Mouse (Mus musculus) small intestine, adult 2 months (tissue): Measurements from ENCODE around the gene Lat2. TPM values are rescaled to one million over a fixed set of nuclear protein-coding genes. Genes with fewer than 3 reads are reported as not detected.

ENCODE experiments used
- H3K27ac ChIP-seq: fragments of 200-500 bp; 2 replicates; pipeline ENCODE4 v1.5.1; 2012; ENCODE audit warnings: low read depth, low read length, control low read depth, inconsistent platforms; ENCODE audit not compliant: insufficient read depth
- H3K27me3 ChIP-seq: fragments of 200-500 bp; 2 replicates; pipeline ENCODE4 v1.6.1; 2012; ENCODE audit warnings: mild to moderate bottlenecking, moderate library complexity, low read length, inconsistent platforms; ENCODE audit not compliant: control insufficient read depth, insufficient read depth
- H3K36me3 ChIP-seq: fragments of 200-500 bp; 2 replicates; pipeline ENCODE4 v1.6.1; 2012; ENCODE audit warnings: mild to moderate bottlenecking, low read length, control low read depth, inconsistent platforms; ENCODE audit not compliant: control insufficient read depth, insufficient read depth
- H3K4me1 ChIP-seq: fragments of 200-500 bp; 2 replicates; pipeline ENCODE4 v1.6.1; 2012; ENCODE audit warnings: low read length, inconsistent platforms, mixed read lengths; ENCODE audit not compliant: control insufficient read depth, insufficient read depth, insufficient read length
- H3K4me3 ChIP-seq: fragments of 200-500 bp; 2 replicates; pipeline ENCODE4 v1.5.1; 2012; ENCODE audit warnings: low read depth, mild to moderate bottlenecking, control low read depth, inconsistent platforms, low read length, moderate library complexity
- CTCF ChIP-seq: fragments of 200-500 bp; IDR thresholded peaks from 2 replicates; pipeline ENCODE4 v1.5.1; 2012; ENCODE audit warnings: low read depth, mild to moderate bottlenecking, control low read depth, inconsistent platforms, low read length, moderate library complexity, mixed read lengths; ENCODE audit not compliant: insufficient replicate concordance, insufficient read length; ENCODE audit errors: extremely low read depth
- POLR2A ChIP-seq: fragments of 200-500 bp; IDR thresholded peaks from 2 replicates; pipeline ENCODE4 v1.6.1; 2012; ENCODE audit warnings: low read depth, mild to moderate bottlenecking, control low read depth, inconsistent platforms, low read length, moderate library complexity
- WGBS: fragments of 180-500 bp; shearing (Covaris S2); methylation state at CpG from one replicate; pipeline ENCODE4 v1.1.7; 2018; 5-methylcytosine and 5-hydroxymethylcytosine counted together
- polyA plus RNA-seq: library from polyadenylated mRNA; depleted of rRNA; stranded (reverse); fragments of >200 nt; gene quantifications from 2 replicates; pipeline ENCODE4 v1.2.3, GENCODE M21; 2012

Gene Lat2
- polyA plus RNA-seq, 1 experiment = 6.9 TPM

- Histone ChIP-seq H3K27me3 (no peaks in the 10 kb centered on the region), H3K27ac (peak overlapping the region; percentile 68), H3K4me1 (peaks cover 14% of the 10 kb centered on the region), H3K36me3 (no peaks in the 10 kb centered on the region), H3K4me3 (peak overlapping the region; percentile 1; the same call in 1 of the 2 replicates)
- TF ChIP-seq CTCF (no peak), POLR2A (no peak)
- 18% methylated on average over 10 of the region's 10 CpGs for WGBS
Measured at GRCm38 (mm10) chr5:134572508-134573214, 42.2 kb downstream of the Lat2 start.

- Histone ChIP-seq H3K27ac (peak overlapping the region; percentile 68), H3K27me3 (no peaks in the 10 kb centered on the region), H3K4me3 (peak overlapping the region; percentile 56), H3K36me3 (no peaks in the 10 kb centered on the region), H3K4me1 (peaks cover 14% of the 10 kb centered on the region)
- TF ChIP-seq CTCF (no peak; the same call in 1 of the 2 replicates), POLR2A (0 out of 2 replicates have a peak, but pooled peaks have one; percentile 8)
- under 1% methylated on average over 23 of the region's 23 CpGs for WGBS
Measured at GRCm38 (mm10) chr5:134571730-134572507, 42.9 kb downstream of the Lat2 start.

DNA sequence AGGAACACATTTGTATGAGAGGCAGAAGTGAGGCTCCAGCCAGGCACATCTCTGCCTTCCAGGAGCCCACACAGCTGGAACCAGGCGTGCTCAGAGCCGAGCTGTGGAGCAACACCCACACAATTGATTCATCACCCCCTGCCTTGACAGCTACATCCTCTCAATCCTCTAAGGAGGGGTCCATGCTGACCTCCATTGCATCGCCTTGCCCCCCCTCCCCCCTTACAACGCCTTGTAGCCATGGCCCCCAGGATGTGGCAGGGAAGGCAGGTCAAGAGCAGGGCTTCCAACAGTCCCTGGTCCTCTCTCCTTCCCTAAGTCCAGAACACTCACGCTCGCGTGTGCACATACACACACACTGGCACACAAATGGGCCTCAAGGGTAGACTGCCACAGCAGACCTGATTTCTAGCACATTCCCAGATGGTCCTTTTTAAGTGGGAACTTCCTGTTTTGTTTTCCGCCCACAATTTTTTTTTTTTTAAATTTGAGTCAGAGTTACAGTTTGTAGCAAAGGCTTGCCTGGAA lies 45.8 kb downstream of the Lat2 start:
- no peaks in the 10 kb centered on the region for H3K36me3 ChIP-seq
- H3K27ac ChIP-seq = peak overlapping the region; percentile 16
- whole genome bisulfite sequencing = 73% methylated on average over 8 of the region's 8 CpGs

DNA sequence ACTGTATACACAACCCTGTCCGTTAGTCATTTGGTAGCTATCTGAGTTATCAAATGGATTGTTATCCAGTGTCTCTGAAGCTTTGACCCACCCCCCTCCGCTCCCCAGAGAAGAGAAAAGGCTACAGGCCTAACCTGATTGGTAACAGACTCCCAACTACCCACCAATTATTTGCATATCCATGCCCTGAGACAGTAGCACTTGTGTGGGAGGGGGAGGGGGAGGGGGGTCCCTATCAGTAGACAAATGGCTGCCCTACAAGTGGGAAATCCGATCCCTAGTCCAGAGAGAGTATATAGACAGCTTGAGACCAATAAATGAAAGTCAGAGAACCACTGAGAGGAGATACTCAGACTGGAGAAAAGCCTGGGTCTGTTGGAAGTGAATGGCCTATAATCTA lies 46.8 kb downstream of the Lat2 start:
- peaks cover 20% of the 10 kb centered on the region for H3K4me1 ChIP-seq
- no peaks in the 10 kb centered on the region for H3K27me3 ChIP-seq
- no peak overlapping the region for H3K4me3 ChIP-seq
- no peaks in the 10 kb centered on the region for H3K36me3 ChIP-seq
- no peak overlapping the region for H3K27ac ChIP-seq
- TF ChIP-seq CTCF = no peak
- no peak for TF ChIP-seq POLR2A
- WGBS = 89% methylated on average over 3 of the region's 3 CpGs

More for the DNA sequence above, 45.8 kb downstream of the Lat2 start:
- Histone ChIP-seq H3K4me1 (peaks cover 14% of the 10 kb centered on the region), H3K27me3 (no peaks in the 10 kb centered on the region), H3K4me3 (no peak overlapping the region)
- TF ChIP-seq CTCF (no peak), POLR2A (no peak)

- H3K36me3 ChIP-seq = no peaks in the 10 kb centered on the region
- 67% methylated on average over 4 of the region's 4 CpGs for WGBS
- H3K27ac ChIP-seq = no peak overlapping the region
- no peak for TF ChIP-seq POLR2A
- H3K4me3 ChIP-seq = no peak overlapping the region
- H3K4me1 ChIP-seq = peaks cover 15% of the 10 kb centered on the region
- no peaks in the 10 kb centered on the region for H3K27me3 ChIP-seq
Measured at GRCm38 (mm10) chr5:134567445-134567844, 47.4 kb downstream of the Lat2 start.

- no peak for TF ChIP-seq CTCF
- TF ChIP-seq POLR2A = no peak
- no peaks in the 10 kb centered on the region for H3K27me3 ChIP-seq
- H3K4me3 ChIP-seq = no peak overlapping the region
- H3K4me1 ChIP-seq = peaks cover 11% of the 10 kb centered on the region
- WGBS = 86% methylated on average over 6 of the region's 6 CpGs
- H3K36me3 ChIP-seq = no peaks in the 10 kb centered on the region
- no peak overlapping the region for H3K27ac ChIP-seq
Measured at GRCm38 (mm10) chr5:134565696-134566095, 49.1 kb downstream of the Lat2 start.

DNA sequence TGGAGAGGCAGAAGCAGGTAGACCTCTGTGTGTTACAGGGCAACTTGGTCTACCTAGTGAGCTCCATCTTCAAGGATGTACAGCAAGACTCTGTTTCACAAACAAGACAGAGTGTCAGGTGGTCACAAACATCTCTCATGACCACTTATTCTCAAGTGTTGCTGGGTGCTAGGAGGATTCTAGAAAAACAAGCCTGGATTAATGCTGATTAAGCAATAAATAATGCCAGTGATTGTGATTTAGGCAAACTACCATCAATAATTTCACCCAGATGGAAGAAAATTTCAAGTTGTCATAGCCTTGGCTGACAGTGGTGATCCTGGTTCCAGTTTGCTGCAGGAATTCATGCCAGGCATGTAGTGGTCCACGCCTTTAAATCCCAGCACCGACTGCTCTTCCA lies 50.6 kb downstream of the Lat2 start:
- no peak overlapping the region for H3K27ac ChIP-seq
- H3K4me1 ChIP-seq = peaks cover 18% of the 10 kb centered on the region
- no peak for TF ChIP-seq POLR2A
- no peak for TF ChIP-seq CTCF
- no peaks in the 10 kb centered on the region for H3K36me3 ChIP-seq
- no peaks in the 10 kb centered on the region for H3K27me3 ChIP-seq
- no peak overlapping the region for H3K4me3 ChIP-seq
- WGBS = 89% methylated on average over 2 of the region's 2 CpGs
